Mouse (Mus musculus) ES-E14 (cell line): Measurements from ENCODE around the gene Fbxo44.

Source experiments
- MAFK ChIP-seq: IDR thresholded peaks from 2 replicates; pipeline ENCODE4 v1.6.1; 2014; ENCODE audit warnings: mild to moderate bottlenecking, low read depth, low read length, inconsistent platforms; ENCODE audit not compliant: insufficient read depth
- ZNF384 ChIP-seq: IDR thresholded peaks from 2 replicates; pipeline ENCODE4 v1.6.1; 2012; ENCODE audit warnings: low read depth, low read length, inconsistent platforms

DNA sequence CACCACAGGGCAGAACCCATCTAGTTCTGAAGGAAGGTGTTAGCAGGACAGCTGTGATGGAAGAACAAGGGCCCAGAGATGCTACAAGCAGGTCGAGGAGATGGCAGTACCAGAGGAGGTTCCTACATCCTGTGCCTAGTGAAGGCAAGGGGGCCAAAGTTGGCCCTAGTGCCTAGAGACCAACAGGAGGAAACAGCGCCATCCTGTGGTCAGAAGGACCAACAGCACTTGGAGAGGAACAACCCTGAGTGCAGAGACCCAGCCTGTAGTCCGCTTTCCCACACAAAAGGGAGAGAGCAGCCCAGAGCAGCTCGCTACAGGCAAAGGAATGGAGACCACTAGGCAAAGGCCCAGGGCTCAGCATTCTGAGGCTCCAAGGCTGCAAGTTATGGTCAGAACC lies 25.5 kb upstream of the Fbxo44 start:
- TF ChIP-seq MAFK (no peak), ZNF384 (no peak)
